Mouse (Mus musculus): ENCODE results near the gene Tns1.

GRCm38 (mm10) chr1:74066061-74066460 is 58.2 kb downstream of the Tns1 start:
- TF ChIP-seq CTCF (IDR thresholded peaks at IDR 0.05; ENCODE audit: low read depth), result no peak
- no peak for TF ChIP-seq EP300 (optimal IDR thresholded peaks at IDR 0.05)
